Mouse (Mus musculus): ENCODE measurements at regions not wholly inside any gene's neighbourhood (a gene's known extent, or its start where the extent isn't known, plus 50 kb on each side); places are given as distances from the start of the nearest gene placed in this dataset.

DNA sequence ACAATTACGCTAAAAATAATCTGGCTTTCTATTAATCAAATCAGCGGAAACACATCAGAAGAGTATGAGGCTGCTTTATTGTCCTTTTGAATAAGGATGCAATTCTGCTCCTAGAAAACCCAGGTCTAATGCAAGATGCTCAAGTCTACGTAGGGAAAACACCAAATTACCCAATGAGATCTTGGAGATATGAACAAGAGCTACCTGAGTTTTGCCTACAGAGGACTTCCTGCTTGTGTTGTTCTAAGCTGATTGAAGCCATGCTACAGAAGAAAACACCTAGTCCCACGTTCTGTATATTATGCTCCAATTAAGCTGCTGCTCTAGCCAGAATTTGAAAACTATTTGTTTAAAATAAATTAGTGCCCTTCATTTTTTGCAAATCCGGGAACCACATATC is 439.5 kb upstream of the B3galt2 start:
- Histone ChIP-seq H3K27ac (ENCODE audit: insufficient read depth, low read length) (no peak overlapping the region), H3K9me3 (replicated peaks; ENCODE audit: control insufficient read depth, insufficient read depth, low read length, poor library complexity, severe bottlenecking) (no peaks in the 10 kb centered on the region), H3K36me3 (ENCODE audit: control insufficient read depth, insufficient read depth, low read length, poor library complexity, severe bottlenecking) (no peaks in the 10 kb centered on the region), H3K27me3 (ENCODE audit: control insufficient read depth, insufficient read depth, low read length, poor library complexity, severe bottlenecking) (no peaks in the 10 kb centered on the region), H3K4me1 (ENCODE audit: control insufficient read depth, insufficient read depth, low read length) (no peaks in the 10 kb centered on the region), H3K4me3 (ENCODE audit: low read depth, low read length) (no peak overlapping the region), H3K9ac (ENCODE audit: low read depth, poor library complexity, severe bottlenecking) (no peak overlapping the region)
- TF ChIP-seq EP300 (IDR thresholded peaks at IDR 0.05; ENCODE audit: insufficient read depth, low read depth, low read length): no peak
- TF ChIP-seq POLR2A (IDR thresholded peaks at IDR 0.05; ENCODE audit: insufficient read depth, low read length): no peak
- no peak for TF ChIP-seq CTCF (IDR thresholded peaks at IDR 0.05; ENCODE audit: low read depth, low read length)

DNA sequence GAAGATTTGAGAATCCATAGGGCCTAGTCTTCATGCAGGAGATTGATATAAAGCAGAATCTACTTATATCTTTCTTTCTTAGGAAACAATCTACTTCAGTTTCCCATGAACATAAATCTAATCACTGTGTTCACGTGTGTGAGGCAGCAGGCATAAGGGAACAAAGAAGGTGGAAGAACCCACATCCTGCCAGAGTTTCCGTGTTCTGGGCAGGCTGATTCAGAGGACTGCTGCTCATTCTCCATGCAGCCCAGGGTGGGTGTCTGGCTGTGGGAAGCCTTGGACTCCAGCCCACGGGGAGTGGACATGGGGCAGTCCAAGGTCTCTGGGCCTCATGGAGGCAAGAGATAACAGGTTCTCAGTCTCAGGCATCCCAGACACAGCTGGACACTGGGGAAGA is 438.3 kb upstream of the B3galt2 start:
- H3K9me3 ChIP-seq (replicated peaks; ENCODE audit: control insufficient read depth, insufficient read depth, low read length, poor library complexity, severe bottlenecking): no peaks in the 10 kb centered on the region
- no peak for TF ChIP-seq EP300 (IDR thresholded peaks at IDR 0.05; ENCODE audit: insufficient read depth, low read depth, low read length)
- no peak for TF ChIP-seq CTCF (IDR thresholded peaks at IDR 0.05; ENCODE audit: low read depth, low read length)
- no peak for TF ChIP-seq POLR2A (IDR thresholded peaks at IDR 0.05; ENCODE audit: insufficient read depth, low read length)
- no peak overlapping the region for H3K27ac ChIP-seq (ENCODE audit: insufficient read depth, low read length)
- H3K27me3 ChIP-seq (ENCODE audit: control insufficient read depth, insufficient read depth, low read length, poor library complexity, severe bottlenecking): no peaks in the 10 kb centered on the region
- no peak overlapping the region for H3K9ac ChIP-seq (ENCODE audit: low read depth, poor library complexity, severe bottlenecking)
- no peaks in the 10 kb centered on the region for H3K36me3 ChIP-seq (ENCODE audit: control insufficient read depth, insufficient read depth, low read length, poor library complexity, severe bottlenecking)
- no peak overlapping the region for H3K4me3 ChIP-seq (ENCODE audit: low read depth, low read length)
- no peaks in the 10 kb centered on the region for H3K4me1 ChIP-seq (ENCODE audit: control insufficient read depth, insufficient read depth, low read length)

DNA sequence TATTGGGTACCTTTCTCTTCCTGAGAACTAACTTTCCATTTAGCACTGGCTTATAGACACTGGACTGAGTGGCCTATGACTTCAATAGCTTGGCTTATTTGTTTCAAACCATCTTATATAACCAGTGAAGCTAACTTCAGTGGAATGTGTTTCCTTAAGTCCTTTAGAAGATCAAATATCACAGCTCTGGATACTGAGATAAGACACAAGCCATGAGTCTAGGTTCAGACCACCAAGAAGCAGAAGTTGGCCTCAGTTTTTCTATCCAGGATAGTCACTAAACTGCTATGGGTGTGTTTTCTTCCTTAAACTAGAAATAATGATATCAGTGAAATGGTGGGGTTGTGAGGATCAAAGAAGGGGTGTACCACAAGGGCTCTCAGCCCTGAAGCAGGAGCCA is 436.4 kb upstream of the B3galt2 start:
- H3K36me3 ChIP-seq (ENCODE audit: control insufficient read depth, insufficient read depth, low read length, poor library complexity, severe bottlenecking): no peaks in the 10 kb centered on the region
- H3K27me3 ChIP-seq (ENCODE audit: control insufficient read depth, insufficient read depth, low read length, poor library complexity, severe bottlenecking): no peaks in the 10 kb centered on the region; the same call in 1 of the 2 replicates
- H3K4me1 ChIP-seq (ENCODE audit: control insufficient read depth, insufficient read depth, low read length): no peaks in the 10 kb centered on the region
- no peak overlapping the region for H3K4me3 ChIP-seq (ENCODE audit: low read depth, low read length)
- H3K27ac ChIP-seq (ENCODE audit: insufficient read depth, low read length): no peak overlapping the region
- H3K9ac ChIP-seq (ENCODE audit: low read depth, poor library complexity, severe bottlenecking): no peak overlapping the region
- TF ChIP-seq POLR2A (IDR thresholded peaks at IDR 0.05; ENCODE audit: insufficient read depth, low read length) (no peak), CTCF (IDR thresholded peaks at IDR 0.05; ENCODE audit: low read depth, low read length) (no peak)
- H3K9me3 ChIP-seq (replicated peaks; ENCODE audit: control insufficient read depth, insufficient read depth, low read length, poor library complexity, severe bottlenecking): no peaks in the 10 kb centered on the region

DNA sequence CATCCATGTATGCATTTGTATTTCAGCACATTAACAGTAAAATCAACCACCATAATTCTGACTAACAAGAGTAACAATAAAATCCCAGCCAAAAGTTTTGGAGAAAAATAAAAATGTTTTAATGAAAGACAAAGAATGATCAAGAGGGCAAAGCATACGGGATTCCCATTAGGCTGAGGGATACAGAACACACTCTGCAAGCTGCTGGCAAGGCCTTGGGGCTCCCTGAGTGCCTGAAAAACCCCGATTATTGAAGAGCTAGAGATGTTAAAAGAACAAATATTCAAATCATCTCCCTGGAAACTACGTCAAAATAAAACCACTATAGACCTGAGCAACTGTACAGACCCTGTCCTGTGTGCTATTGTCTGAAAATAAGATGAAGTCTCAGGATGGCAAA is 433.5 kb upstream of the B3galt2 start:
- no peaks in the 10 kb centered on the region for H3K9me3 ChIP-seq (replicated peaks; ENCODE audit: control insufficient read depth, insufficient read depth, low read length, poor library complexity, severe bottlenecking)
- H3K4me1 ChIP-seq (ENCODE audit: control insufficient read depth, insufficient read depth, low read length): no peaks in the 10 kb centered on the region
- TF ChIP-seq CTCF (IDR thresholded peaks at IDR 0.05; ENCODE audit: low read depth, low read length) (no peak), POLR2A (IDR thresholded peaks at IDR 0.05; ENCODE audit: insufficient read depth, low read length) (no peak), EP300 (IDR thresholded peaks at IDR 0.05; ENCODE audit: insufficient read depth, low read depth, low read length) (no peak)
- H3K9ac ChIP-seq (ENCODE audit: low read depth, poor library complexity, severe bottlenecking): no peak overlapping the region
- no peak overlapping the region for H3K4me3 ChIP-seq (ENCODE audit: low read depth, low read length)
- no peak overlapping the region for H3K27ac ChIP-seq (ENCODE audit: insufficient read depth, low read length)
- no peaks in the 10 kb centered on the region for H3K36me3 ChIP-seq (ENCODE audit: control insufficient read depth, insufficient read depth, low read length, poor library complexity, severe bottlenecking)
- no peaks in the 10 kb centered on the region; the same call in 1 of the 2 replicates for H3K27me3 ChIP-seq (ENCODE audit: control insufficient read depth, insufficient read depth, low read length, poor library complexity, severe bottlenecking)

DNA sequence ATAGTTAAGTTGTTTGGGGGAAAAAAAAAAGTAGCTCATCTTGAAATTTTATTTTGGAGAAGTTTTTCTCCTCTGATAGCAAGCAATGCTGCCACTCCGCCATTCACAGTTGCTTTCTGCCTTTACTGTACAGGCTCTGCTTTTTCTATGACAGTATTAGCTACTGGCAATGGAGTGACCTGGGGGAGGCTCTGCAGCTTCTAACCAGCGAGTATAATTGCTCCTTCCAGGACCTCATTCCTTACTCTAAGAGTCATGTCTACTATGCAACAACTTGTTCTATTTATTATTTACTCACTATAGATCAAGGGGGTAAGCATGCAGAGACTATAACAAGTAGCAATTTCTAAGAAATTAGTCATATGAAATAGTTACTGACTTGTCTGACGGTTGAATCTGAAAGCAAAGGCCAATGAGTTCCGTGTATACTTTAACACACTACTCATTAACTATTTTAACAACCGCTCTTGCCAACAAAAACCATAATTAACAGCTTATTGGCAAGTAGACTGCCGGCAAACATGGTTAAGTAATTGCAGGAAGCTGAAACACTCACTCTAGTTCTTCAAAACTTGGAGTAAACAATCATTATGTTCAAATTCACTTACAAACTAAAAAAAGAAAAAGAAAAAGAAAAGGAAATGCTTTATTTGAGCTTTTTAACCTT is 432.9 kb upstream of the B3galt2 start:
- H3K36me3 ChIP-seq (ENCODE audit: control insufficient read depth, insufficient read depth, low read length, poor library complexity, severe bottlenecking): no peaks in the 10 kb centered on the region
- no peak overlapping the region for H3K4me3 ChIP-seq (ENCODE audit: low read depth, low read length)
- H3K27ac ChIP-seq (ENCODE audit: insufficient read depth, low read length): no peak overlapping the region
- no peaks in the 10 kb centered on the region for H3K4me1 ChIP-seq (ENCODE audit: control insufficient read depth, insufficient read depth, low read length)
- H3K9me3 ChIP-seq (replicated peaks; ENCODE audit: control insufficient read depth, insufficient read depth, low read length, poor library complexity, severe bottlenecking): no peaks in the 10 kb centered on the region
- no peaks in the 10 kb centered on the region; the same call in 1 of the 2 replicates for H3K27me3 ChIP-seq (ENCODE audit: control insufficient read depth, insufficient read depth, low read length, poor library complexity, severe bottlenecking)
- TF ChIP-seq EP300 (IDR thresholded peaks at IDR 0.05; ENCODE audit: insufficient read depth, low read depth, low read length): no peak
- no peak for TF ChIP-seq POLR2A (IDR thresholded peaks at IDR 0.05; ENCODE audit: insufficient read depth, low read length)
- no peak for TF ChIP-seq CTCF (IDR thresholded peaks at IDR 0.05; ENCODE audit: low read depth, low read length)
- no peak overlapping the region for H3K9ac ChIP-seq (ENCODE audit: low read depth, poor library complexity, severe bottlenecking)

DNA sequence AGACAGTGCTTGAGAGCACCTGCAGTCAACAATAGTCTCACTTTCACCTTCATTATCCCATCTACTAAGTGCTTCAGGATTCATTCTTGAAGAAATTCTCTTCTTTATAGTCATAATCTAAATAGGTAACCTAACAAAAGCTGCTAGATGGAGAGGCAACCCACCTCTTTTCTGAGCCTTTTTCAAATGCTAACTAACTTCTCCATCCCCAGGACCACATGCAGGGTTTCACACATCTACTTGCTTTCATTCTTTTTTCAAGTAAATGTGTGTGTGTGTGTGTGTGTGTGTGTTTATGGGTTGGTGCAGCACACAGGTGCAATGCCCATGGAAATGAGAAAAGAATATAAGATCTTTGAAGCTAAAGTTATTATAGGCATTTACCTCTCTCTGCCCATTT is 423.1 kb upstream of the B3galt2 start:
- no peak overlapping the region for H3K27ac ChIP-seq (ENCODE audit: insufficient read depth, low read length)
- H3K9me3 ChIP-seq (replicated peaks; ENCODE audit: control insufficient read depth, insufficient read depth, low read length, poor library complexity, severe bottlenecking): no peaks in the 10 kb centered on the region
- H3K36me3 ChIP-seq (ENCODE audit: control insufficient read depth, insufficient read depth, low read length, poor library complexity, severe bottlenecking): no peaks in the 10 kb centered on the region
- H3K27me3 ChIP-seq (ENCODE audit: control insufficient read depth, insufficient read depth, low read length, poor library complexity, severe bottlenecking): no peaks in the 10 kb centered on the region
- no peak overlapping the region for H3K4me3 ChIP-seq (ENCODE audit: low read depth, low read length)
- H3K4me1 ChIP-seq (ENCODE audit: control insufficient read depth, insufficient read depth, low read length): no peaks in the 10 kb centered on the region
- H3K9ac ChIP-seq (ENCODE audit: low read depth, poor library complexity, severe bottlenecking): no peak overlapping the region
- TF ChIP-seq CTCF (IDR thresholded peaks at IDR 0.05; ENCODE audit: low read depth, low read length) (no peak), POLR2A (IDR thresholded peaks at IDR 0.05; ENCODE audit: insufficient read depth, low read length) (no peak), EP300 (IDR thresholded peaks at IDR 0.05; ENCODE audit: insufficient read depth, low read depth, low read length) (no peak)
